Mouse (Mus musculus) hindbrain, embryonic 14.5 days (tissue): Measurements from ENCODE around the gene Clasp2. TPM values are rescaled to one million over a fixed set of nuclear protein-coding genes. Genes with fewer than 3 reads are reported as not detected.

Source experiments
- ATAC-seq: fragments of 200-750 bp; cut with Nextera tagmentation; 2 replicates; pipeline ENCODE4 v1.8.0; 2017; ENCODE audit warnings: moderate number of reproducible peaks, mild to moderate bottlenecking, moderate TSS enrichment, moderate library complexity; ENCODE audit not compliant: low FRiP score
- DNase-seq: peaks from one replicate; pipeline ENCODE4 v3.0.0-alpha.2; 2015; ENCODE audit warnings: low spot score
- H3K27ac ChIP-seq: fragments of 300-500 bp; sonication (generic); 2 replicates; pipeline ENCODE4 v1.5.1; 2014; ENCODE audit warnings: mild to moderate bottlenecking, moderate library complexity
- H3K27me3 ChIP-seq: fragments of 300-500 bp; sonication (generic); 2 replicates; pipeline ENCODE4 v1.6.1; 2014; ENCODE audit warnings: mild to moderate bottlenecking, low read length, mixed read lengths; ENCODE audit not compliant: control insufficient read depth, insufficient read depth
- H3K36me3 ChIP-seq: fragments of 300-500 bp; sonication (generic); replicated peaks from 2 replicates; pipeline ENCODE4 v1.6.1; 2014; ENCODE audit not compliant: control insufficient read depth, insufficient read depth
- H3K4me1 ChIP-seq: fragments of 300-500 bp; sonication (generic); replicated peaks from 2 replicates; pipeline ENCODE4 v1.6.1; 2014; ENCODE audit warnings: antibody characterized with exemption, low read length, mixed read lengths; ENCODE audit not compliant: control insufficient read depth, insufficient read depth
- H3K4me2 ChIP-seq: fragments of 300-500 bp; sonication (generic); replicated peaks from 2 replicates; pipeline ENCODE4 v1.6.1; 2014; ENCODE audit warnings: mild to moderate bottlenecking, moderate library complexity
- H3K4me3 ChIP-seq: fragments of 300-500 bp; sonication (generic); replicated peaks from 2 replicates; pipeline ENCODE4 v1.5.1; 2014; ENCODE audit warnings: mild to moderate bottlenecking, low read length
- H3K9ac ChIP-seq: fragments of 300-500 bp; sonication (generic); 2 replicates; pipeline ENCODE4 v1.6.1; 2014
- H3K9me3 ChIP-seq: fragments of 300-500 bp; sonication (generic); 2 replicates; pipeline ENCODE4 v1.6.1; 2016; ENCODE audit warnings: low read length; ENCODE audit not compliant: control insufficient read depth
- WGBS: fragments of 180-500 bp; shearing (Covaris S2); extraction: QIAGEN DNeasy Blood & Tissue Kit; methylation state at CpG from one replicate; pipeline ENCODE4 v1.1.7; 2014; 5-methylcytosine and 5-hydroxymethylcytosine counted together
- polyA plus RNA-seq: library from polyadenylated mRNA; unstranded; fragments of >200 nt; fragmentation: Nextera tagmentation; extraction: Ambion mirVana; gene quantifications from 2 replicates; pipeline ENCODE4 v1.2.1, GENCODE M21; 2014

Clasp2 gene
- polyA plus RNA-seq, 1 experiment from 2014 or later = 154 TPM

GRCm38 (mm10) chr9:113943372-113943771, 202.1 kb downstream of the Clasp2 start:
- DNase-seq (no peak), ATAC-seq (no peak)
- no peak overlapping the region for H3K27ac ChIP-seq
- peaks cover 5% of the 10 kb centered on the region; the same call in 1 of the 2 replicates for H3K4me1 ChIP-seq
- H3K27me3 ChIP-seq = no peaks in the 10 kb centered on the region
- no peaks in the 10 kb centered on the region for H3K9me3 ChIP-seq
- no peak overlapping the region for H3K9ac ChIP-seq
- 97% methylated on average over 1 of the region's 1 CpGs for WGBS
- H3K4me2 ChIP-seq = no peak overlapping the region
- no peak overlapping the region for H3K4me3 ChIP-seq
- H3K36me3 ChIP-seq = peaks cover 19% of the 10 kb centered on the region

- ATAC-seq = no peak
- 95% methylated on average over 1 of the region's 1 CpGs for WGBS
- peaks cover 33% of the 10 kb centered on the region for H3K36me3 ChIP-seq
- no peaks in the 10 kb centered on the region for H3K4me1 ChIP-seq
- no peak overlapping the region for H3K4me2 ChIP-seq
- H3K9ac ChIP-seq = no peak overlapping the region
- H3K27ac ChIP-seq = no peak overlapping the region
- no peak overlapping the region for H3K4me3 ChIP-seq
- DNase-seq = no peak
- H3K9me3 ChIP-seq = no peaks in the 10 kb centered on the region
- no peaks in the 10 kb centered on the region for H3K27me3 ChIP-seq
These were observed 205.9 kb downstream of the Clasp2 start for GRCm38 (mm10) chr9:113947216-113947615.

- Histone ChIP-seq H3K27ac (no peak overlapping the region), H3K36me3 (peaks cover 72% of the 10 kb centered on the region), H3K4me3 (no peak overlapping the region), H3K4me1 (no peaks in the 10 kb centered on the region), H3K9me3 (no peaks in the 10 kb centered on the region), H3K4me2 (no peak overlapping the region), H3K9ac (no peak overlapping the region), H3K27me3 (no peaks in the 10 kb centered on the region)
- no peak for ATAC-seq
- WGBS = 98% methylated on average over 4 of the region's 4 CpGs
- no peak for DNase-seq
These were observed 216.5 kb downstream of the Clasp2 start for GRCm38 (mm10) chr9:113957777-113958176.

- DNase-seq = no peak
- no peak overlapping the region for H3K4me2 ChIP-seq
- peaks cover 95% of the 10 kb centered on the region for H3K36me3 ChIP-seq
- no peak overlapping the region for H3K27ac ChIP-seq
- H3K4me3 ChIP-seq = no peak overlapping the region
- no peaks in the 10 kb centered on the region for H3K27me3 ChIP-seq
- ATAC-seq = no peak
- H3K9ac ChIP-seq = no peak overlapping the region
- no peaks in the 10 kb centered on the region for H3K4me1 ChIP-seq
- H3K9me3 ChIP-seq = no peaks in the 10 kb centered on the region
These were observed 222.4 kb downstream of the Clasp2 start for GRCm38 (mm10) chr9:113963718-113964117.

- no peak overlapping the region for H3K27ac ChIP-seq
- H3K9ac ChIP-seq = no peak overlapping the region
- no peaks in the 10 kb centered on the region for H3K9me3 ChIP-seq
- DNase-seq (no peak), ATAC-seq (no peak)
- H3K27me3 ChIP-seq = no peaks in the 10 kb centered on the region
- WGBS = 95% methylated on average over 8 of the region's 8 CpGs
- H3K4me2 ChIP-seq = no peak overlapping the region
- peaks cover 97% of the 10 kb centered on the region for H3K36me3 ChIP-seq
- no peak overlapping the region for H3K4me3 ChIP-seq
- no peaks in the 10 kb centered on the region for H3K4me1 ChIP-seq
These were observed 223.1 kb downstream of the Clasp2 start for GRCm38 (mm10) chr9:113964415-113964814.

GRCm38 (mm10) chr9:113966838-113967237, 225.6 kb downstream of the Clasp2 start:
- no peak overlapping the region for H3K4me2 ChIP-seq
- H3K9ac ChIP-seq = no peak overlapping the region
- no peaks in the 10 kb centered on the region for H3K4me1 ChIP-seq
- ATAC-seq = no peak
- DNase-seq = no peak
- no peak overlapping the region for H3K27ac ChIP-seq
- no peaks in the 10 kb centered on the region for H3K27me3 ChIP-seq
- 95% methylated on average over 4 of the region's 4 CpGs for WGBS
- no peaks in the 10 kb centered on the region for H3K9me3 ChIP-seq
- no peak overlapping the region for H3K4me3 ChIP-seq
- peaks cover 96% of the 10 kb centered on the region for H3K36me3 ChIP-seq

- H3K9me3 ChIP-seq = no peaks in the 10 kb centered on the region
- H3K36me3 ChIP-seq = peaks cover 96% of the 10 kb centered on the region
- H3K9ac ChIP-seq = no peak overlapping the region
- no peak overlapping the region for H3K4me3 ChIP-seq
- ATAC-seq (no peak), DNase-seq (no peak)
- H3K4me2 ChIP-seq = no peak overlapping the region
- H3K27ac ChIP-seq = no peak overlapping the region
- WGBS = 95% methylated on average over 7 of the region's 7 CpGs
- H3K4me1 ChIP-seq = no peaks in the 10 kb centered on the region
- H3K27me3 ChIP-seq = no peaks in the 10 kb centered on the region
These were observed 227.7 kb downstream of the Clasp2 start for GRCm38 (mm10) chr9:113968967-113969366.

Other genes with a start within 250 kb of the Clasp2 start
- 38.3 and 45.2 TPM in 2 replicates for gene Pdcd6ip, start 33.2 kb upstream of the Clasp2 start, polyA plus RNA-seq
- gene Ubp1, start 189.5 kb downstream of the Clasp2 start, polyA plus RNA-seq = 34.2 and 36.5 TPM in 2 replicates